Mouse (Mus musculus): ENCODE measurements around the gene Slc12a1.
A peak's percentile ranks its signal among the peaks of the same experiment; 100 is the strongest.

Gene Slc12a1

DNA sequence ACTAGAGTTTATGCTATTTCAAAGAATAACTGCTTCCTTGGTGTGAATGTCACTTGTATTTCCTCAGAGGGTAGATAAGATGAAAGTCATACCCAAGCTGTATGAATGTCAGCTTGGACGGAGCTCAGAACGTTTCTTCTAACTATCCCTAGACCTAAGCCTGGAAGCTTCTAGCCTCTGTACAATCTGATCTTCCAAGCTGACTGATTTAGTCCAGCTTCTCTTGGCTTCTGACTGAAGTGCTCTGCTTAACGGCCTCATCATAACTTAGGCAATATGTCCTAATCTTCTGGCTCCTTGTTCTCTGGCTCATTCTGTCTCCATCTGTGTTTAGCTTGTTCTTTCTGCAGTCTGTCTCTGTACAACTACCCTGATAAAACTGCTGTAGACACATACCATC is 102.3 kb downstream of the Slc12a1 start:
- DNase-seq (ENCODE audit: low spot score): no peak

DNA sequence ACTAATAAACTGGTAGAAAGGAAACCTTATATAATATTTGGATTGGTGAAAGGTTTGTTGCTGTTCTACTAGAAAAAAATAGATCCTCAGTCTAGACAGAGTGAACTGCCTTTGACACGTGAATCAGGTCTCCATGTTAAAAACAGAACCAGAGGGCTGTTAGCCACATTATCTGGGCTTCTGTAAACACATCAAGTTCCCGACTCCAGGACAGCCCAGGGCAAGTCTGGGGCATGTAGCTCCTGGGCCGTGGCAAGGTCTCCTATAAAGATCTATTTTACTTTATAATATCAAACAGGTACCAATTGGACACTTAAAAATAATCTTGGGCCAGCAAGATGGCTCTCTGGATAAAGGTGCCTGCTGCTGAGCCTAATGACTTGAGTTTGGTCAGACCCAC is 103.6 kb downstream of the Slc12a1 start:
- no peak for DNase-seq (ENCODE audit: low spot score)

DNA sequence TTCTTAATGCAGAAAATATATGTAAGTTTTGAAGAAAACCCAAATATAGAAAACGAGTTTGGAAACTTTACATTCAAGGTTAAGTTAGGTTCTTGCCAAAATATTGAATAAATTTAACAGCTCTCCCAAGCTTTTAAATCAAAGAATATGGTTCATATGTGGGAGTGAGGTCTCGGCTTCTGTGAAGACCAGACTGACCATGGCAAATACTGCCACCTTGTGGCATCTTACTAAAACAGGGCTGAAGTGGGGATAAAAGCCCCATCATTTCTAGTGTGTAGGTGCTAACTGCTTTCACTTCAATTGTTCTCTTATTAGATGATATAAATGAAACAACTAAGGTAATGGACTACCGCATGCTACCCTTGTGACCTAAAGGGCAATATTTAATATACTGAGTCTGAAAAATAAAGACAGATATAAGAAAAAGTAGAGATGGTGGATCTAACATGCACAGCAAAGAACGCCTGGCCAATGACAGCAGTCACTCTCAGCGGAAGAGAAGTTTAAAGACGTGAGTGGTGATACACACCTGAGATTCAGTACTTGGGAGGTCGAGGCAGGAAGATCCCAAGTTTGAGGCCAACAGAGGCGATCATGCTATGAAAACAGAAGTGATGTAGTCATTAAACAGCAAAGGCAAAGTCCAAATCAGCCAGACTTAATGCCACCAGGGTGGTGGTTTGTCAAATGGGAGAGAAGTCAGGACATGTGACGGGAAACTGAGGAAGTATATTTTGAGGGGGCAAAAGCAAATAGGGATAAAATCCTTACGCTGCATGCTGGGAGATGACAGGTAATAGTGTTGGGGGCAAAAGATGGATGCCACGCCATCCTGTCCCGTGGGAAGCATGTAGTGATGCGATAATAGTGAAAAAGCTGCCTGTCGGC is 107.2 kb downstream of the Slc12a1 start:
- peak; percentile 37 for DNase-seq (ENCODE audit: low spot score)

DNA sequence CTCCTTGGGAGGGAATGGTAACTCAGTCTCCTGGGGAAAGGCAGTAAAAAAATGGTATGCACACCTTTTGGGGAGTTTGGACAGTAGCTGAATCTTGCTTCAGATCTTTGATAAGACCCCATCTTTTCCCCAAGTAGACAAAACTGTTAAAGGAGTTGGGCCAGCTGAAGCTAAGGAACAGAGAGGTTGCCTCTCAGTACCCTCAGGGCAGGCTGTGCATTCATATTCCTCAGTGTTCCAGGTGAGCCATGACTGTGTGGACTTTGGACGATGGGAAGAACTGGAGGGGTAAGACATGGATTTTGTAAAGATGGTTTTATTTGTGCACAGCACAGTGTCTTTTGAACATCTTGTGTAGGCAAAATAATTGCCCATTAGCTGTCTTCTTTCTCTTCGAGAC is 108.0 kb downstream of the Slc12a1 start:
- no peak for DNase-seq (ENCODE audit: low spot score)

DNA sequence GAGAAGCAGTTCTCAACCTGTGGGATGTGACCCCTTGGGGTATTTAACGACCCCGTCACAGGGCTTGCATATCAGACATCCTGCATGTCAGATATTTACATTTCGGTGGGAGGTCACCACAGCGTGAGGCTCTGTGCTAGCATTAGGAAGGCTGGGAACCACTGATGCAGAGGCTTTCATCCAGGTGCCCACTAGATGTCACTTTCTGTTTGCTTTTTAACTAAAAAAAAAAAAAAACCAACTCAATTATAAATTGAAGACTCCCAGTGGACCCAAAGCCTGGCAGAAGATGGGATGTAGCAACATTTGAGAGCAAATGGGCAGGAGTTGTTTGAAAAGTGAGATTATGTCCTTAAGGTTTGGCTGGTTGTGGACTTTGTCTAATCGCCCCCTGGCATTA is 110.8 kb downstream of the Slc12a1 start:
- peak; percentile 18 for DNase-seq (ENCODE audit: low spot score)

DNA sequence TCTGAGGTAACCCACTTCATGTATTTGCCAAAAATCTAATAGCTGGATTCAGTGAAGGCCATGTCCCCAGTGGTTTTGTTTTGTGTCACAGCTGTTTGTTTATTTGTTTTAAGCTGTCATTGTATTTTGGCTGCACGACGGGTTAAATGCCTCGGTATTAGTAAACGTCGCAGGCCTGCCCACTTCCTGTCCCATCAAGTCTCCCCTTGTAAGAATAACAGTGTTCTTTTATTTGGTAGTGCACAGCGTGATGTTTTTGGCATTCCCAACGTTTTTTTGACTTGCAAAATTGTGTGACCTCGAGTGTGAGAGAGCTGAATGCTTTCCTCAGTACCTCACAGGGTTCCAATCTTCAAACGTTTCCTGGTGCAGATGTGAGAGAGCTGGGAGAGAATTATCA is 111.4 kb downstream of the Slc12a1 start:
- peak; percentile 23 for DNase-seq (ENCODE audit: low spot score)

DNA sequence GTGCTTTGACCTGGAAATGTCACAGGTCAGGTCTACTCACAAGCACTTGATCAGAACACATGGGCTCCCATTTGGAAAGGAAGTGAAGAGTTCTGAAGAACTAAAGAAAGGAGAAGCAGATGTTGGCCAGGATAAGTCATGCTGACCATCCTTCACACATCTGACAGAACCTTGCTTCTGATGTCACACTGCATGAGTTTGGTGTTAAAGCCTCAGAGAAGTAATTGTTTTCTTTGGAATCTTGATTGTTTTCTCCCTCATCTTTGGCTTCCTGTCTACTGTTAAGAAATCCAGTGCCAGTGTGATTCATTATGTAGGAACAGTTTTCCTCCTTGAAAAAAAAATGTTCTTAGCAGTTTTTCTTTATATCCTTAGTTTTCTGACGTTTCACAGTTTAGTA is 116.6 kb downstream of the Slc12a1 start:
- DNase-seq (ENCODE audit: low spot score): no peak

DNA sequence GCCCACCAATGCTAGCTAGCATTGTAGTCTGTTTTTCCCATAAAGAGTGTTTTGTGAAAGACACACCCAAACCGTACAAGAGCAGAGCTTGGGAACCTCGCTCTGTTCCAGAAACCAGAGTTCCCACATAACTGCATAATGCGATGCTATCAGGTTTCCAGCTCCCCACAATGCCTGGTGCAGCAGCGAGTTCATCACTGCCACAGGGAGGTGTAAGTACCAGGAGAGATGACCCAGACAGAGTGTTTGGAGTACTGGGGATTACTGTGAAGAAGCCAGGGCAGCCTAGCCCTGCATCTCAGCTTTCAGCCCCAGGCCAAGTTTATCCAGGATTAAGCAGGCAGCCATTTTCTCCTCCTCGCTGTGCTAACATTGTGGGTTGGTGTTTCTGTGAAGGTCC is 123.3 kb downstream of the Slc12a1 start:
- no peak for DNase-seq (ENCODE audit: low spot score)

DNA sequence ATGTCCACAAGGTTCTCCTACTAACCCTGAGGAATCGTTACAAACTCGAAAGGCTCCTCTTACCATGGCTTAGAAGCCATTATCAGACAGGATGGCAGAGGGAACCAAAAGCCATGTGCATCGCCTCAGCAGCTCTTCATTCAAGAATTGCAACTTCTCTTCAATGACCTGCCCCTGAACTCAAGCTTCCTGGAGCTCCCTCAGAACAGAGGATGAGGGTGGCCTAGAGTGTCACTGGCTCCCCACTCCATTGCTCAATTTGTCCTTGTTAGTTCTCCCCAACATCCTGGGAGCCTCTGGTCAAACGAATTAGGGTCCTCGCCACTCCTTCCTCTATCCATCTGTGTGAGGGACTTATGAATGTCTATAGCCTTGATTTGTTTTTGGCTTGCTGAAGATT is 124.4 kb downstream of the Slc12a1 start:
- no peak for DNase-seq (ENCODE audit: low spot score)

DNA sequence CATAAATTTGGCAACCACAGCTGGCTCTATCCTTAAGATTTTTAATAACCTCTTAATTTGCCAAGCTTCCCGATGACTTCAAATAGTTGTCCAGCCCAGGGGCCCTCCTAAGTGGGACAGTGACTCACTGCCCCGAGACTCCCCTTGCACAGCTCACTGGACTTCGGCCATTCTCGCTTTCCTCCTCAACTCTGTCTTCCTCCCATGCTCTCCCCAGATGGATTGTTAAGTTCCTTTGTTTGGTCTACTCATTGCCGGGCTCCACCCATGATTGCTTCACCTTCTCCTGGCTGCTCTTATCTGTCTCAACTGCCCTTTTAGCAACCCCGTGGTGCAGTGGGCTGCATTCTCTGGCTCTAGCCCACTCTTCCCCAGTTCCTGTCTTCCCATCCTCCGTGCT is 126.2 kb downstream of the Slc12a1 start:
- no peak for DNase-seq (ENCODE audit: low spot score)
